Mouse (Mus musculus): ENCODE results near the gene Gm12248.

The Gm12248 gene

DNA sequence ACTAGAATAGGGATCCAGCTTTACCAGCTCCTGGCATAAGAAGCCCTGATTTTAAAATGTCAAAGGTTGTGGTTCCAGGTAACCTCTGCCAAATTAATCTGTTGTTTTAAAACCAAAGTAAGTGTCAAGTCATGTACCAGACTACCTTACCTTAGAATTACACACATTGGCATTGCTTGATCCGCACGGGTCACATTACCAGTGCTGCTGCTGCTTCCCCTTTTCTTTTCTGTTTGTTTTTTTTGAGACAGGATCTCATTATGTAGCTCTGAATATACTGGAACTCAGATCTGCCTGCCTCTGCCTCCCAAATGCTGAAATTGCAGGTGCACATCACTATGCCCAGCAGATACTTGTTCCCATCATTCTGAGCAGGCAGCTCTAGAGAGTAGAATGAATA lies 63.1 kb downstream of the Gm12248 start:
- WGBS, result 68% methylated on average over 2 of the region's 2 CpGs

DNA sequence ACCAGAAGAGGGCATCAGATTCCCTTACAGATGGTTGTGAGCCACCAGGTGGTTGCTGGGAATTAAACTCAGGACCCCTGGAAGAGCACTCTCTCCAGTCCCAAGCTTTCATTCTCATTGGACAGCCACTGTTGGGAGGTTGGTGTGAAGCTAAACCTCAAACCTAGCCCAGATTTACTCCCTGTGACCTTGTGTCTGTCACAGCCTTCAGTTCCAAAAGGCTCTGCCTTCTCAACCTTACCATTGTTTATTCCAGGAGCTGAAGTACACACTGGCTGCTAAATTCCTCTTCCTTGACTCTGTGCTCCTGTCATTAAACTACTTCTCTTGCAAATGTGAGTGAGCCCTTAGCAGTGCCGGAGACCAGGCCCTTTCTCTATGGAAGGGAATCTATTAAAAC lies 64.0 kb downstream of the Gm12248 start:
- WGBS, result 92% methylated on average over 1 of the region's 1 CpGs

GRCm38 (mm10) chr11:58026860-58027259 lies 66.1 kb downstream of the Gm12248 start:
- 56% methylated on average over 1 of the region's 1 CpGs for WGBS

GRCm38 (mm10) chr11:58026337-58026736 lies 66.6 kb downstream of the Gm12248 start:
- 51% methylated on average over 3 of the region's 3 CpGs for whole genome bisulfite sequencing

- 72% methylated on average over 4 of the region's 4 CpGs for WGBS
These were observed 67.1 kb downstream of the Gm12248 start for GRCm38 (mm10) chr11:58025881-58026280.

GRCm38 (mm10) chr11:58024671-58025070 lies 68.3 kb downstream of the Gm12248 start:
- 32% methylated on average over 2 of the region's 2 CpGs for WGBS

GRCm38 (mm10) chr11:58024271-58024670 lies 68.7 kb downstream of the Gm12248 start:
- WGBS, result 50% methylated on average over 1 of the region's 1 CpGs

DNA sequence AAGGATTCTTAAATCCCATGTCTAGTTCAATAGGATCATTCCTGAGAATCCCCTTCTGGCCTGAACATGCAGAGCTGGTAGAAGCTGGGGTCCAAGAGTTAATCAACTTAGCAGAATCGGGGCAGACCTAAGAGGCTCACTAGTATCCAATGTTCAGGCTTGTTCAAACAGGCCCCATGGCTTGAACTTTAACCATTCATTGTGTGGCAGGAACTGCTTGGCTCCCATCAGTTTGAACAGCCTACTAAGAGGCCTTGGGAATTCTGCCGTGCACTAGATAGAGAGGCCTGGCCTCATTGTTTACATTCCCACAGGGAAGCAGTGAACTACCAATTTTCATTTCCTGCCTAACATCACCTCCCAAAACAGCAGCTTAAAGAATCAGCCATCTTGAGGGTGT lies 71.3 kb downstream of the Gm12248 start:
- WGBS, result 43% methylated on average over 2 of the region's 2 CpGs

- 38% methylated on average over 1 of the region's 1 CpGs for WGBS
These were observed 71.8 kb downstream of the Gm12248 start for GRCm38 (mm10) chr11:58021095-58021494.

DNA sequence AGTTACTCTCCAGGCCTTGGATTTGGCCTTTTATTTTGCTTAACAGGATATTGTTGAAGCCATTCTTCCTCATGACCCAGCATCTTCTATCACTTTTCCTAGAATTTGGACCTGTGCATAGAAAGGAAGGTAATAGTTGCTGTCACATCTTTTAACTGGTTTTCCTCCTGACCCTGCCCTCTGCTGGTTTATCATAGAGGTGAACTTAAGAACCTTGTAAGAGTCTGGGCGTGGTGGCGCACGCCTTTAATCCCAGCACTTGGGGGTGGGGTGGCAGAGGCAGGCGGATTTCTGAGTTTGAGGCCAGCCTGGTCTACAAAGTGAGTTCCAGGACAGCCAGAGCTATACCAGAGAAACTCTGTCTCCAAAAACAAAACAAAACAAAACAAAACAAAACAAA lies 74.2 kb downstream of the Gm12248 start:
- 86% methylated on average over 4 of the region's 4 CpGs for WGBS

- 20% methylated on average over 2 of the region's 2 CpGs for WGBS
These were observed 74.6 kb downstream of the Gm12248 start for GRCm38 (mm10) chr11:58018287-58018686.

- WGBS, result 36% methylated on average over 1 of the region's 1 CpGs
These were observed 75.5 kb downstream of the Gm12248 start for GRCm38 (mm10) chr11:58017422-58017821.

GRCm38 (mm10) chr11:58016371-58016770 lies 76.6 kb downstream of the Gm12248 start:
- 31% methylated on average over 3 of the region's 3 CpGs for WGBS

GRCm38 (mm10) chr11:58015339-58015738 lies 77.6 kb downstream of the Gm12248 start:
- WGBS, result 73% methylated on average over 2 of the region's 2 CpGs

GRCm38 (mm10) chr11:58014604-58015003 lies 78.3 kb downstream of the Gm12248 start:
- 76% methylated on average over 1 of the region's 1 CpGs for WGBS

All from cerebral cortex, adult 2 months (tissue).